8 mouse cellular contexts compared by ENCODE assay signal in genomic region chr12:25216792-25217516, GRCm38 (mm10).
DNase-seq lines count a peak whose midpoint lies in the region; ATAC-seq and TF ChIP-seq lines count a peak whose summit lies in the region.

No protein-coding gene starts in this region.

- H3K27ac ChIP-seq in hindbrain, embryonic 12.5 days: no peak overlapping the region
- H3K27ac ChIP-seq in forebrain, embryonic 11.5 days (ENCODE audit: low read depth, low read length): no peak overlapping the region
- H3K27ac ChIP-seq in left cerebral cortex, adult 2 months: no peak overlapping the region

- TF ChIP-seq CTCF in left cerebral cortex, adult 2 months (IDR thresholded peaks at IDR 0.05): no peak

- no peak overlapping the region for H3K9ac ChIP-seq in hindbrain, embryonic 12.5 days
- no peak overlapping the region for H3K9ac ChIP-seq in forebrain, embryonic 11.5 days (ENCODE audit: low read length)

- DNase-seq in T-cell, adult 2 months (ENCODE audit: low spot score): peak; percentile 32
- DNase-seq in liver: peak; percentile 37
- DNase-seq in retina, embryonic 14.5 days (ENCODE audit: low spot score): no peak
- no peak for DNase-seq in adrenal gland, postnatal 10 days
- DNase-seq in forebrain, embryonic 11.5 days (ENCODE audit: low spot score): no peak
- no peak for DNase-seq in left cerebral cortex, adult 2 months (ENCODE audit: extremely low spot score in 1 of 2, low spot score in 2 of 2)

- peaks cover 34% of the 10 kb centered on the region for H3K4me1 ChIP-seq in hindbrain, embryonic 12.5 days
- 0 out of 2 replicates have a peak, but pooled peaks cover 5% of the 10 kb centered on the region for H3K4me1 ChIP-seq in forebrain, embryonic 11.5 days (replicated peaks; ENCODE audit: control insufficient read depth, insufficient read depth, low read length)

- ATAC-seq in hindbrain, embryonic 12.5 days (ENCODE audit: low FRiP score): 0 out of 2 replicates have a peak, but pooled peaks have one; percentile 29
- ATAC-seq in monocyte, adult 5-6 weeks (replicated peaks; ENCODE audit: insufficient number of reproducible peaks, low FRiP score, low TSS enrichment, poor library complexity, severe bottlenecking): peak; percentile 68
- ATAC-seq in forebrain, embryonic 11.5 days (replicated peaks; ENCODE audit: low FRiP score): no peak

- H3K36me3 ChIP-seq in hindbrain, embryonic 12.5 days: no peaks in the 10 kb centered on the region
- H3K36me3 ChIP-seq in forebrain, embryonic 11.5 days (ENCODE audit: control insufficient read depth, insufficient read depth, low read length): no peaks in the 10 kb centered on the region

- H3K4me3 ChIP-seq in hindbrain, embryonic 12.5 days: no peak overlapping the region
- H3K4me3 ChIP-seq in forebrain, embryonic 11.5 days (ENCODE audit: low read depth, low read length): no peak overlapping the region
- no peak overlapping the region for H3K4me3 ChIP-seq in left cerebral cortex, adult 2 months

- no peaks in the 10 kb centered on the region for H3K9me3 ChIP-seq in hindbrain, embryonic 12.5 days (replicated peaks)
- no peaks in the 10 kb centered on the region for H3K9me3 ChIP-seq in forebrain, embryonic 11.5 days (ENCODE audit: control insufficient read depth, low read length)

- peaks cover 19% of the 10 kb centered on the region for H3K27me3 ChIP-seq in hindbrain, embryonic 12.5 days
- H3K27me3 ChIP-seq in forebrain, embryonic 11.5 days (ENCODE audit: control insufficient read depth, insufficient read depth, low read length): no peaks in the 10 kb centered on the region

- intact Hi-C loops in left cerebral cortex, adult 2 months (cut with DNase I): no loop called here

- WGBS in hindbrain, embryonic 12.5 days: 19% methylated on average over 5 of the region's 5 CpGs
- 27% methylated on average over 5 of the region's 5 CpGs for WGBS in forebrain, embryonic 11.5 days

- H3K4me2 ChIP-seq in hindbrain, embryonic 12.5 days (replicated peaks): no peak overlapping the region
- no peak overlapping the region for H3K4me2 ChIP-seq in forebrain, embryonic 11.5 days (ENCODE audit: low read depth, low read length, severe bottlenecking)

Comparison
In these comparisons a context has a peak if more than half of its experiments do, and no peak if none do; other contexts are left out.
1. DNase-seq: peak in T-cell, adult 2 months (single experiment) and liver (single experiment); none in retina, embryonic 14.5 days (single experiment), adrenal gland, postnatal 10 days (single experiment), forebrain, embryonic 11.5 days (single experiment) and left cerebral cortex, adult 2 months (0 of 2).